Mouse (Mus musculus): Measurements from ENCODE around the gene Mtap. TPM values are rescaled to one million over a fixed set of nuclear protein-coding genes. Genes with fewer than 3 reads are reported as not detected.

Mtap gene
- 17.3 and 19.5 TPM in 2 replicates for polyA plus RNA-seq (2012; rRNA removed)

GRCm38 (mm10) chr4:89136906-89137541 lies at the start of gene Mtap:
TSS of gene Mtap (plus strand) at chr4:89137122.

Other genes starting within 250 kb of the Mtap start
- gene Cdkn2a, start 157.5 kb downstream of the Mtap start, polyA plus RNA-seq (2012; rRNA removed), result 0.24 and 0.26 TPM in 2 replicates
- 0.33 and 0.65 TPM in 2 replicates for gene Cdkn2b, start 173.9 kb downstream of the Mtap start, polyA plus RNA-seq (2012; rRNA removed)

All from central nervous system, embryonic 14 days (tissue).